Mouse (Mus musculus) MEL (cell line): Measurements from ENCODE around the gene Ptprf. TPM values are rescaled to one million over a fixed set of nuclear protein-coding genes. Genes with fewer than 3 reads are reported as not detected.

Experiments
- DNase-seq: peaks from one replicate; pipeline ENCODE4 v3.0.0; 2011; ENCODE audit warnings: low read depth, low spot score
- H3K27ac ChIP-seq: 2 replicates; pipeline ENCODE4 v1.5.1; 2012; ENCODE audit warnings: low read depth, mild to moderate bottlenecking, control low read depth, low read length, moderate library complexity; ENCODE audit not compliant: control insufficient read depth
- H3K27me3 ChIP-seq, 2 experiments: fragments of 150-350 bp in 1 of 2; sonication (generic) in 1 of 2; 2 replicates each; pipeline ENCODE4 v1.6.1; 2012; ENCODE audit warnings: low read length in 2 of 2, mild to moderate bottlenecking in 2 of 2, improper control_type of control experiment in 1 of 2, moderate library complexity in 1 of 2; ENCODE audit not compliant: insufficient read depth in 2 of 2, control insufficient read depth in 1 of 2
- H3K36me3 ChIP-seq, 2 experiments: 2 replicates each; pipeline ENCODE4 v1.6.1; 2012 to 2014; ENCODE audit warnings: low read length in 2 of 2, improper control_type of control experiment in 1 of 2, inconsistent platforms in 1 of 2, mild to moderate bottlenecking in 1 of 2; ENCODE audit not compliant: insufficient read depth in 2 of 2, control insufficient read depth in 1 of 2
- H3K4me1 ChIP-seq, 2 experiments: fragments of 150-350 bp in 1 of 2; sonication (generic) in 1 of 2; 2 replicates each; pipeline ENCODE4 v1.6.1; 2012; ENCODE audit warnings: low read length in 2 of 2, improper control_type of control experiment in 1 of 2, mild to moderate bottlenecking in 1 of 2; ENCODE audit not compliant: insufficient read depth in 2 of 2, control insufficient read depth in 1 of 2
- H3K4me3 ChIP-seq, 2 experiments: fragments of 150-350 bp in 1 of 2; sonication (generic) in 1 of 2; 2 replicates each; pipeline ENCODE4 v1.5.1; 2012; ENCODE audit warnings: low read depth in 2 of 2, low read length in 2 of 2, mild to moderate bottlenecking in 2 of 2, moderate library complexity in 2 of 2, control low read depth in 1 of 2, improper control_type of control experiment in 1 of 2; ENCODE audit not compliant: control insufficient read depth in 1 of 2, insufficient read depth in 1 of 2
- H3K79me2 ChIP-seq: 2 replicates; pipeline ENCODE4 v1.6.1; 2012; ENCODE audit warnings: mild to moderate bottlenecking, low read length, moderate library complexity; ENCODE audit not compliant: control insufficient read depth, poor library complexity, insufficient read depth
- H3K9ac ChIP-seq: 2 replicates; pipeline ENCODE4 v1.6.1; 2012; ENCODE audit warnings: low read depth, mild to moderate bottlenecking, control low read depth, low read length, moderate library complexity; ENCODE audit not compliant: control insufficient read depth, poor library complexity, severe bottlenecking
- H3K9me3 ChIP-seq: fragments of 150-350 bp; sonication (generic); replicated peaks from 2 replicates; pipeline ENCODE4 v1.6.1; 2012; ENCODE audit warnings: mild to moderate bottlenecking, low read length, improper control_type of control experiment, moderate library complexity; ENCODE audit not compliant: insufficient read depth
- CTCF ChIP-seq, 3 experiments: IDR thresholded peaks in 2 of 3; conservative IDR thresholded peaks in 1 of 3; 2 replicates each; pipeline ENCODE4 v1.5.1; 2011 to 2012; ENCODE audit warnings: low read length in 3 of 3, low read depth in 2 of 3, mild to moderate bottlenecking in 2 of 3, improper control_type of control experiment in 1 of 3, inconsistent platforms in 1 of 3, mixed read lengths in 1 of 3, moderate library complexity in 1 of 3; ENCODE audit not compliant: control insufficient read depth in 1 of 3, insufficient read depth in 1 of 3, poor library complexity in 1 of 3, severe bottlenecking in 1 of 3
- EP300 ChIP-seq, 2 experiments: IDR thresholded peaks; 2 replicates each; pipeline ENCODE4 v1.6.1; 2011; ENCODE audit warnings: improper control_type of control experiment in 2 of 2, low read length in 2 of 2, low read depth in 1 of 2, mild to moderate bottlenecking in 1 of 2
- ETS1 ChIP-seq: IDR thresholded peaks from 2 replicates; pipeline ENCODE4 v1.6.1; 2012; ENCODE audit warnings: low read depth, mild to moderate bottlenecking, inconsistent platforms, low read length, improper control_type of control experiment, moderate library complexity
- GABPA ChIP-seq: IDR thresholded peaks from 2 replicates; pipeline ENCODE4 v1.6.1; 2012; ENCODE audit warnings: low read depth, mild to moderate bottlenecking, inconsistent platforms, low read length, improper control_type of control experiment, moderate library complexity
- GATA1 ChIP-seq: IDR thresholded peaks from 2 replicates; pipeline ENCODE4 v1.6.1; 2011; ENCODE audit warnings: low read depth, low read length, improper control_type of control experiment
- HCFC1 ChIP-seq: IDR thresholded peaks from 2 replicates; pipeline ENCODE4 v1.6.1; 2012; ENCODE audit warnings: low read depth, mild to moderate bottlenecking, inconsistent platforms, low read length, improper control_type of control experiment, moderate library complexity
- KAT2A ChIP-seq: conservative IDR thresholded peaks from 2 replicates; pipeline ENCODE4 v1.6.1; 2012; ENCODE audit warnings: low read depth, low read length, improper control_type of control experiment, inconsistent platforms
- MAFK ChIP-seq: IDR thresholded peaks from 2 replicates; pipeline ENCODE4 v1.6.1; 2011; ENCODE audit warnings: low read depth, mild to moderate bottlenecking, low read length, improper control_type of control experiment, borderline replicate concordance
- MAZ ChIP-seq: IDR thresholded peaks from 2 replicates; pipeline ENCODE4 v1.6.1; 2012; ENCODE audit warnings: low read depth, mild to moderate bottlenecking, inconsistent platforms, low read length, improper control_type of control experiment
- MYB ChIP-seq: IDR thresholded peaks from 2 replicates; pipeline ENCODE4 v1.6.1; 2011; ENCODE audit warnings: mild to moderate bottlenecking, low read depth, low read length, improper control_type of control experiment
- MYC ChIP-seq: IDR thresholded peaks from 2 replicates; pipeline ENCODE4 v1.6.1; 2011; ENCODE audit warnings: low read depth, mild to moderate bottlenecking, low read length, improper control_type of control experiment, moderate library complexity
- NRF1 ChIP-seq: IDR thresholded peaks from 2 replicates; pipeline ENCODE4 v1.6.1; 2014; ENCODE audit warnings: low read depth, mild to moderate bottlenecking, inconsistent platforms, low read length, improper control_type of control experiment, moderate library complexity; ENCODE audit not compliant: poor library complexity, insufficient read depth, severe bottlenecking
- RCOR1 ChIP-seq: IDR thresholded peaks from 2 replicates; pipeline ENCODE4 v1.6.1; 2012; ENCODE audit warnings: low read depth, mild to moderate bottlenecking, inconsistent platforms, low read length, improper control_type of control experiment
- SMC3 ChIP-seq: IDR thresholded peaks from 2 replicates; pipeline ENCODE4 v1.6.1; 2011; ENCODE audit warnings: low read depth, low read length, improper control_type of control experiment
- ZKSCAN1 ChIP-seq: IDR thresholded peaks from 2 replicates; pipeline ENCODE4 v1.6.1; 2012; ENCODE audit warnings: low read depth, mild to moderate bottlenecking, inconsistent platforms, low read length, improper control_type of control experiment, moderate library complexity
- ZNF384 ChIP-seq: IDR thresholded peaks from 2 replicates; pipeline ENCODE4 v1.6.1; 2012; ENCODE audit warnings: low read depth, mild to moderate bottlenecking, inconsistent platforms, low read length, improper control_type of control experiment
- polyA plus RNA-seq, 2 experiments: library from polyadenylated mRNA; stranded (reverse) in 1 of 2; unstranded in 1 of 2; fragments of >175 nt in 1 of 2; fragments of >200 nt in 1 of 2; gene quantifications; 2 replicates each; pipeline versions ENCODE4 v1.2.1 to v1.2.4; 2012; ENCODE audit warnings: low replicate concordance in 2 of 2, low read depth in 1 of 2; ENCODE audit not compliant: insufficient read length in 2 of 2, insufficient read depth in 1 of 2, missing spikeins in 1 of 2
- total RNA-seq: library from RNA; depleted of rRNA; stranded (reverse); fragments of 300-350 nt; gene quantifications from 2 replicates; pipeline ENCODE4 v1.2.3, GENCODE M21; 2012

The Ptprf gene
- total and polyA plus RNA-seq, 3 experiments, result 0.04 TPM; not detected in 2

- TF ChIP-seq GABPA, result no peak
- no peak for TF ChIP-seq EP300 (IDR thresholded peaks at IDR 0.05; ENCODE audit: low read depth in 1 of 2, low read length in 2 of 2)
- TF ChIP-seq ZKSCAN1, result no peak
- TF ChIP-seq CTCF (IDR thresholded peaks at IDR 0.05 in 2 of 3, conservative IDR thresholded peaks at IDR 0.05 in 1 of 3; ENCODE audit: control insufficient read depth in 1 of 3, insufficient read depth in 1 of 3, low read depth in 2 of 3, low read length in 3 of 3, poor library complexity in 1 of 3, severe bottlenecking in 1 of 3), result no peak
- no peak for TF ChIP-seq RCOR1
- TF ChIP-seq SMC3, result no peak
- TF ChIP-seq ETS1, result no peak
- no peak for TF ChIP-seq MAZ
- no peak for TF ChIP-seq MAFK
- TF ChIP-seq GATA1, result no peak
- no peak for TF ChIP-seq MYC
- TF ChIP-seq ZNF384, result no peak
- TF ChIP-seq HCFC1, result no peak
- no peak for TF ChIP-seq MYB
- H3K79me2 ChIP-seq, result no peaks in the 10 kb centered on the region
- no peaks in the 10 kb centered on the region for H3K4me1 ChIP-seq
Observed at GRCm38 (mm10) chr4:118269999-118270398, 21.2 kb downstream of the Ptprf start.

GRCm38 (mm10) chr4:118268429-118269212, 22.6 kb downstream of the Ptprf start:
- Histone ChIP-seq H3K27me3 (peaks cover 0 to 6% of the 10 kb centered on the region in 2 experiments; a peak in 2 of 4 replicates), H3K4me1 (no peaks in the 10 kb centered on the region)
- no peak for TF ChIP-seq ZNF384
- no peak for TF ChIP-seq GABPA
- no peak for TF ChIP-seq KAT2A
- no peak for TF ChIP-seq NRF1
- no peak for TF ChIP-seq HCFC1
- TF ChIP-seq RCOR1, result no peak
- TF ChIP-seq, all 39 proteins: peak for 0
- Histone ChIP-seq H3K27ac (no peak overlapping the region), H3K36me3 (no peaks in the 10 kb centered on the region), H3K9ac (no peak overlapping the region), H3K79me2 (no peaks in the 10 kb centered on the region), H3K4me3 (no peak overlapping the region), H3K9me3 (no peaks in the 10 kb centered on the region)
- no peak for DNase-seq

More at GRCm38 (mm10) chr4:118269999-118270398, 21.2 kb downstream of the Ptprf start:
- Histone ChIP-seq H3K9ac (no peak overlapping the region), H3K27ac (no peak overlapping the region), H3K9me3 (no peaks in the 10 kb centered on the region), H3K27me3 (peaks cover 0 to 4% of the 10 kb centered on the region in 2 experiments; a peak in 1 of 4 replicates), H3K36me3 (no peaks in the 10 kb centered on the region), H3K4me3 (no peak overlapping the region)
- no peak for DNase-seq
